Mouse (Mus musculus) lung, adult 2 months (tissue): Measurements from ENCODE around the gene Pnma1. TPM values are rescaled to one million over a fixed set of nuclear protein-coding genes. Genes with fewer than 3 reads are reported as not detected.
A peak's percentile ranks its signal among the peaks of the same experiment; 100 is the strongest.

Source experiments
- DNase-seq: peaks from one replicate; pipeline ENCODE4 v3.0.0; 2022
- H3K4me1 ChIP-seq: fragments of 200-500 bp; 2 replicates; pipeline ENCODE4 v1.6.1; 2011; ENCODE audit warnings: low read length; ENCODE audit not compliant: control insufficient read depth, insufficient read depth
- H3K4me3 ChIP-seq: fragments of 200-500 bp; replicated peaks from 2 replicates; pipeline ENCODE3; 2011; ENCODE audit warnings: low read depth, mild to moderate bottlenecking, control low read depth, low read length; ENCODE audit errors: extremely low read depth
- CTCF ChIP-seq: fragments of 200-500 bp; IDR thresholded peaks from 2 replicates; pipeline ENCODE4 v1.5.1; 2011; ENCODE audit warnings: mild to moderate bottlenecking, low read length, control low read depth; ENCODE audit not compliant: insufficient read depth
- POLR2A ChIP-seq: fragments of 200-500 bp; IDR thresholded peaks from 2 replicates; pipeline ENCODE4 v1.6.1; 2011; ENCODE audit warnings: low read depth, mild to moderate bottlenecking, control low read depth, low read length, borderline replicate concordance; ENCODE audit errors: extremely low read depth
- WGBS: fragments of 180-500 bp; shearing (Covaris S2); methylation state at CpG from one replicate; pipeline ENCODE4 v1.1.7; 2018; 5-methylcytosine and 5-hydroxymethylcytosine counted together
- polyA plus RNA-seq: library from polyadenylated mRNA; depleted of rRNA; stranded (reverse); fragments of >200 nt; gene quantifications from 2 replicates; pipeline ENCODE4 v1.2.3, GENCODE M21; 2012

Pnma1 gene
- polyA plus RNA-seq, 1 experiment: 1.3 TPM

DNA sequence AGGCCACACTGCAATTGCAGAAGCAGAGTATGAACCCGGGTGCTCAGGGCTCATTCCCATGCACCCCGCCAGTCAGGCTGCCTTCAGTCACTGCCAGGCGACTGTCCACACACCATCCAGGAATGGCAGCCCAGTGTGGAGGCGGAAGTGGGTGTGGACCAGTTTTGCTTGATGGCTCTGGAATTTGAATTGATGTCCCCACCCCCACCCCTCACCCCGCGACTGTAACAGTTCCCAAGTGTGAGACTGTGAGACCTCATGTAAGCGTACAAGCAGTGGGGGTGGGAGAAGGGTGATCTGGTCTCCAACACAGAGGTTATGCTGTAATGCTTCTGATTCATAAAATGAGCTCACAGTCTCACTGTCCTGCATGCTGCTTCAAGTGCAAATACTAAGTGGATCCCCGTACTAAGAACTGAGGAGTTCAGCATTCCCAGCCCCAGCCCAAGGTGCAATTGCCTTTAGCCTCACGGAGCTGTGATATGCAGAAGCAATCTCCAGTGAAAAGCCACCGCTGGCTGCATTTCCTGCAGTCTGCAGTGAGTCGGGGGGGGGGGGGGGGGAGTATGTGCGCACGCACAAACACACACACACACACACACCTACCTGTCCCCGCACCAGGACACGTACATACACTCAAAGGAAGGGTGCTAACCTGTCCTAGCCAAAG lies 42.0 kb upstream of the Pnma1 start:
- no peak overlapping the region for H3K4me3 ChIP-seq
- TF ChIP-seq POLR2A (no peak), CTCF (no peak)
- peaks cover 68% of the 10 kb centered on the region for H3K4me1 ChIP-seq
- 21% methylated on average over 15 of the region's 15 CpGs for WGBS
- DNase-seq: no peak

DNA sequence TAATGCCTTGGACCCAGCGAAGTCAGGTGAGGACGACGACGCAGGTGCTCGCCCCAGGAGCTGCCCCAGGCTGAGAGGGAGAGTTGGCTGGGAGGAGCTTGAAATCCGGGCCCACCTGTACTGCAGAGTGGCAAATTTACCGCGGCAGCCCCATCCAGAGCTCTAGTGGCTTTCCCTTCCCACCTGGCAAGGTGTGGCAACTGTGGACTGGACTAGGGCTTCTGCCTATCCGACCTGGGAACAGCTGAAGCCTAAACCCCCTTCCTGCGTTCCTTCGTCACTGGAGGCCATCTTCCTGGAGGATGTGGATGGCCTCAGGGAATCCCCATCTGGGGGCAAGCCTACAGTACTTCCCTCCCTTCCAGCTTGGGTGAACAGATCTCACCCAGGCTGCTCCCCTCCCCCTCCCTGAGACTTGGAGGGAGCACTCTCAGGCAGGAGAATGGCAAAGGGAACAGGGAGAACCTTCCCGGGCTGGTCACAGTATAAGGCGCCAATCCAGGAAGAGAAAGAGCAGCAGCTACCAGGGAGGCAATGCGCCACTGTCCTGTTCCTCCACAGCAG lies 40.7 kb upstream of the Pnma1 start:
- 51% methylated on average over 14 of the region's 14 CpGs for WGBS
- TF ChIP-seq CTCF: no peak
- TF ChIP-seq POLR2A: no peak
- DNase-seq: no peak
- Histone ChIP-seq H3K4me3 (no peak overlapping the region), H3K4me1 (peaks cover 64% of the 10 kb centered on the region)

DNA sequence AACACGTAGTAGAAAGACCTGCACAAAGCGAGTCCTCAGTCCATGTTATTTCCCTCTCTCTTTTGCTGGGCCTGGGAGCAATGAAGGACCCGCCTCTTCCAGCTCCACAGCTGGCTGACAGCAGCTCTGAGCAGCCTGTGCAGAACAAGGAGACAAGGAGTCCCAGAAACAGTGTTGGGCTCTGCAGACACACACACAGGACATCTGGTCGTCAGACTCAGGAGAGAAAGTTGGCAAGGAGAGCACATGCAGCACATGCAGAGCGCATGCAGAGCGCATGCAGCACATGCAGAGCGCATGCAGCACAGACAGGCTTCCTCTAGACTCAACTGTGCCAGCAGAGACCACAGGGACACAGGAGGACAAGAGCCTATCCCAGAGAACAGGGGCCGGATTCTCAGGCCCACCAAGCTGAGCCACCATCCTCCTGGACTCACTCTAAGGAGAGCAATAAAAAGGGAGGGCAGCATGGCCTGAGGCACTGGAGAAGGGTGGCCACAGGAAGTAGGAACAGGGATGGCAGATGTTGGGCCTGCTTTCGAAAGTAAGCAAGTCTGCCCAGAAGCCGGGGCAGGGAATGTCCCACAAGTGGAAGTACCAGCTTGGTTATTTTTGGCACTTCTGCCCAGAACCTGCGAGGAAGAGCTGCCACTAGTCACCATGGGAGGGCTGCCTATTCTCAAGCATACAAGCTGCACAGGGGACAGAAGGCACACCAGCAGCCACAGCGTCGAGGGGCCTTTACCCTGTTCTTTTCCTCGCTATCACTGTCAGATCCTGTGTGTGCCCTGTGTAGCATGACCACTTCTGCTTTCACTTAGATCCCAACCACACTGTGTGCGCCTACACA lies 39.7 kb upstream of the Pnma1 start:
- WGBS: 36% methylated on average over 15 of the region's 15 CpGs
- Histone ChIP-seq H3K4me1 (peaks cover 64% of the 10 kb centered on the region), H3K4me3 (no peak overlapping the region)
- DNase-seq: no peak
- TF ChIP-seq CTCF: no peak
- TF ChIP-seq POLR2A: no peak

DNA sequence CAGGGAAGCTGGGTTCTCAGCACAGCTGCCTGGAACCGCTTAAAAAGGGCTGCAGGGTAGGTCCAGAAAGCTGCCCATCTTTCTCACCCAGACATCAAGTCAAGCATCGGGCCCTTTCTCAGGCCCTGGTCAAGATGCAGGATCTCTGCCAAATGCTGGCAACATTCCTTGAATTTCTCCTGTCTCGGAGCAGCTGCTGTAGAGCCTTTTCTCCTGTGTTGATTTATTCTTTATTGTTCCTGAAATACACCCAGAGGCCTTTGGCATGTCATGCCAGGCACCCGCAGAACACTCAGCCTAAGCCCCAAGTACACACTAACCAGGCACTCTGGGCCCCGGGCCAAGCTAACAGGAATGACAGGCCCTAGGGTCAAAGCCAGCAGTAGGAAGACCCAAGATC lies 38.7 kb upstream of the Pnma1 start:
- TF ChIP-seq CTCF (no peak), POLR2A (no peak)
- 25% methylated on average over 5 of the region's 5 CpGs for WGBS
- peaks cover 60% of the 10 kb centered on the region for H3K4me1 ChIP-seq
- DNase-seq: peak; percentile 81
- no peak overlapping the region for H3K4me3 ChIP-seq

DNA sequence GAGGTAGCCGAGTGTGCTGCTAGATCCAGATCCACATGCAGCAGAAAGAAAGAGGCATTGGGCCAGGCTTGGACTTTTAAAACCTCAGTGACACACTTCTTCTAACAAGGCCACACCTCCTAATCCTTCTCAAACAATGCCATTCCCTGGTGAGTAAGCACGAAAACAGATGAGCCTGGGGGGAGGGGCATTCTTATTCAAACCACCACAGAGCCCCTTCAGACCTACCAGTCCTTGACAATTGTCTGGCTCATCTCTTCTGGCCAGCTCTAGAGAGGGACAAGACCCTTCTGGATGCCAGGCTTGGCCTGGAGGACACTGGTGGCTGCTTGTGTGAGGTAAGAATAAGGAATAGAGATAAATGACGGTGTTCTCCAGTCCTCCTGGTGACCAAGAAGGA lies 38.2 kb upstream of the Pnma1 start:
- no peak for TF ChIP-seq POLR2A
- no peak for TF ChIP-seq CTCF
- Histone ChIP-seq H3K4me3 (no peak overlapping the region), H3K4me1 (peaks cover 63% of the 10 kb centered on the region)
- DNase-seq: no peak
- 57% methylated on average over 3 of the region's 3 CpGs for WGBS

DNA sequence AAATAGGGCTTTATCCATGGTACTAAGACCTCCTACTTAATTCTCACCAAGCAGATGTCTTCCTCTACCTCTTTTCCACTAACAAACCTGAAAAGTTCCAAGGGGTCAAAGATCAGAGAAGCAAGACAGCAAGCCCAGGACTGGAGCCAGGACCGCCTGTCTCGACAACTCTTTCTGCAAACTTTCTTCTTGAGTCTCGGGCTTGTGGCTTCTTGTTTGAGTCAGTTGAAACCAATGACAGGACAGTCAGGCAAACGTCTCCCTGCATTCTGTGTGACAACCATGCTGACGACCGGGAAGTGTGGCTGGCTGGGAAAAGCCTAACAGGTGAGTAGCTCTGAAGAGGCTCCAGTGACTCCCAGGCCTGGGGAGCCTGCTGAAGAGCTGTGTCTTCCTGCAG lies 37.3 kb upstream of the Pnma1 start:
- WGBS: 51% methylated on average over 6 of the region's 6 CpGs
- TF ChIP-seq CTCF (no peak), POLR2A (no peak)
- H3K4me3 ChIP-seq: no peak overlapping the region
- peaks cover 66% of the 10 kb centered on the region for H3K4me1 ChIP-seq
- DNase-seq: no peak

DNA sequence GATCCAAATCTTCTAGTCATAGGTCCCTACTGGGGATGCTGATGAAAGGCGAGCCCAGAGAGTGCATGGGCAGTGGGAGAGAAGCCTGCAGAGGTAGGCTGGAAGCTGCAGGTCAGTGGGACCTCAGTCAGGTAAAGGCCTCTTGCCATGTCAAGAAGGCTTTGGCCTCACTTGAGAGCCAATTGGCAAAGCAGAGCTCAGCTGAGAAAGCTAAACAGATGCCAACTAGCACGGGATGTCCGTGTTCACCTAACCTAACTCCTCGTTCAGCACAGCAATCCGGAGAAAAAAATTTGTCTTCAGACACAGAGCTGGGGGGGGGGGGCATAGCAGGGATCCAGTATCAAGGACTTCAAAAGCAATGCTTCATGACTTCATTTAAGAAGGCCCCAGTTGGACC lies 36.7 kb upstream of the Pnma1 start:
- peaks cover 66% of the 10 kb centered on the region for H3K4me1 ChIP-seq

DNA sequence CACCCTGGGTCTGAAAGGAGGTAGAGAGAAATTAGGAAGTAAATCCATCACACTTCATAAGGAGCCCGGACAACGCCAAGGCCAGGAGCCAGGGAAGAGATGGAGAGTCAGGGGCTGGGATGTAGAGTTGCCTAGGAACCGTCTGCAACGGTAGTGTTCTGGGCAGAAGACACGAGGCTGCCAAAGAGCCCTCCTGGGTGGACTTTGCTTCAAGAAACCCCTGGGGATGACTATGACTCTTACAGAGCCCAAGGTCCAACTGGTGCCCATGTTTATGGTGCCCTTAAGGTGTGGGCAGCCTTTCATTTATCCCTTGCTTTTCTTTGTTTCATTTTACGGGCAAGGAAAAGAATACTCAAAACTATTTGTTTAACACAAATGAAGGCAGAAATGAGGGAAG lies 33.7 kb upstream of the Pnma1 start:
- WGBS: 62% methylated on average over 6 of the region's 6 CpGs
- no peak for DNase-seq
- H3K4me1 ChIP-seq: peaks cover 59% of the 10 kb centered on the region
- no peak overlapping the region for H3K4me3 ChIP-seq
- TF ChIP-seq CTCF (no peak), POLR2A (no peak)

More for the DNA sequence above, 36.7 kb upstream of the Pnma1 start:
- 63% methylated on average over 5 of the region's 5 CpGs for WGBS
- TF ChIP-seq POLR2A (no peak), CTCF (no peak)
- DNase-seq: no peak
- no peak overlapping the region for H3K4me3 ChIP-seq

DNA sequence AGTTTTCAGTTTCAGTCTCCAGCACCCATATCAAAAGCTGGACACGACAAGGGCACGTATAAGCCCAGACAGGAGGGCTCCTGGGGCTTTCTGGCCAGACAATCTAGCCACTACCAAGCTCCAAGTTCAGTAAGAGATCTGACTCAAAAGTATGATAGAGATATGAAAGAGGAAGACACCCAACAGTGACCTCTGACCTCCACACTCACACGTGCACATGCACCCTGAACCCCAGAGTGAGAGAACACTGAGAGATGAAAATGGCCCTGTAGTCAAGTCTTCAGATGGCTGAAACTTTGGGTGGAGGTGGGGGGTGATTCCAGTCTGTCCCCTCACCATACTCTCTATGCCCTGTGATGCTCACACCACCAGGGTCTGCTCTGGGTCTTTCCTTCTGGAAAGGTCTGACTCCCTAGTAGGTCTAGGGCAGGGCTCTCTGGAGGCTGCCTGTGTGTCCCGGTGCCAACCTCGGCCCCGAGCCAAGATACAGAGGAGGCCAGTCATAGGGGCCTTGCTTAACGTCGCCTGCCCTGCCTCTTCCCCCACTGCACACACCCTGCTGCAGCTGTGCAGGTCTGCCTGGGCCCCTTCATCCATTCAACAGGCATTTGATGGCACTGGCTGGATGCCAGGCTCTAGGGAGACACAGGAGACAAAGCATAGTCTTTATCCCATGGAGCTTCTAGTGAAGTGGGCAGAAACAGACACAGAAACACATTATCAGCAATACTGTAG lies 32.6 kb upstream of the Pnma1 start:
- Histone ChIP-seq H3K4me1 (peaks cover 60% of the 10 kb centered on the region), H3K4me3 (no peak overlapping the region)
- peak; percentile 81 for DNase-seq
- 18% methylated on average over 8 of the region's 8 CpGs for WGBS
- no peak for TF ChIP-seq CTCF
- TF ChIP-seq POLR2A: no peak
